Mouse (Mus musculus): Measurements from ENCODE around the gene Dbndd2.

DNA sequence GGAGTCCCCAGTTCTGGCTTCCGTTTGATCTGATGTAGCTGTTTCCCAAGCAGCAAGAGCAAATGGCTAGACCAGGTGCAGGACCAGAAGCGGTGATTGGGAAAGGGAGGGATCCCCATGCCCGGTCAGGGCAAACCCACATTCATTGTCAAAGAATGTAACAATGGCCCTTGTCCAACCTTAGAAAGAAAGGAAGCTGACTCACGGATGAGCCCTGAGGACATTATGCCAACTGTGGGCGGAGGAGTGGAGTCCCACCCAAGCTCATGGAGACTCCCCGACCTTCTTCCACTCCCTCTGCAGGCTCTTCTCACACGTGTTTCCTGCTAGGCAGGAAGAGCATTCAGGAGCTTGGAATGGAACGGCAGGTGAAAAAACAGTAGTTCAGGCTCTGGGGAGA is 27.5 kb downstream of the Dbndd2 start:
- TF ChIP-seq POLR2A (IDR thresholded peaks at IDR 0.05; ENCODE audit: insufficient read length, low read depth) (no peak), E2F4 (IDR thresholded peaks at IDR 0.05; ENCODE audit: insufficient read depth) (no peak), TCF12 (IDR thresholded peaks at IDR 0.05; ENCODE audit: insufficient read depth, poor library complexity, severe bottlenecking) (peak; percentile 13), CEBPB (IDR thresholded peaks at IDR 0.05; ENCODE audit: insufficient read depth, poor library complexity, severe bottlenecking) (peak; percentile 57; the same call in 1 of the 2 replicates), MYOG (IDR thresholded peaks at IDR 0.05; ENCODE audit: control insufficient read depth in 1 of 3, insufficient read depth in 1 of 3, insufficient read length in 2 of 3, low read depth in 2 of 3) (peak in 1 of 3 experiments; percentile 42), MYOD1 (IDR thresholded peaks at IDR 0.05; ENCODE audit: control insufficient read depth in 1 of 3, insufficient read length in 2 of 3, low read depth in 2 of 3) (peak in 2 of 3 experiments; percentile 47 to 69), POLR2AphosphoS2 (IDR thresholded peaks at IDR 0.05; ENCODE audit: insufficient read length, low read depth) (peak; percentile 34), USF1 (IDR thresholded peaks at IDR 0.05; ENCODE audit: low read depth) (peak; percentile 9), SRF (IDR thresholded peaks at IDR 0.05; ENCODE audit: control insufficient read depth, insufficient read length, low read depth) (no peak), MAX (IDR thresholded peaks at IDR 0.05; ENCODE audit: low read depth) (no peak), REST (IDR thresholded peaks at IDR 0.05; ENCODE audit: insufficient read depth, insufficient read length) (no peak)
